Mouse (Mus musculus): ENCODE measurements at regions not wholly inside any gene's neighbourhood (a gene's known extent, or its start where the extent isn't known, plus 50 kb on each side); places are given as distances from the start of the nearest gene placed in this dataset.

DNA sequence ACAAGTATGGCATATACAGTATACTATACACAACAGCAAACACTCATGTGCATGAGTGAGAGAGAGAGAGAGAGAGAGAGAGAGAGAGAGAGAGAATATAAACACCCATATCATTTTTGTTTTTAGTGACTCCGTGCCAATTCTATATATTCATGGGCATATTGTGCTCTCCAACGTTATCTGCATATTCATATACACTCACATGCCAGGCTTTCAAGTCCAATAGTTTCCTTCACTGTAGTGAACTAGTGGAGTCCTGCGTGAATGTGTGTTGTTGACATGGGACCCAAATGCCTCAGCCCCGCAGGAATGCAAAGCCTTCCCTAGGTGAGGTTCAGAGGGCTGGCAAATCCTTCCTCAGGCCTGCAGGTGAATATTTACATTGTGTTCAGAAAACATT, 53.4 kb upstream of the Nab1 start:
- no peak for DNase-seq

DNA sequence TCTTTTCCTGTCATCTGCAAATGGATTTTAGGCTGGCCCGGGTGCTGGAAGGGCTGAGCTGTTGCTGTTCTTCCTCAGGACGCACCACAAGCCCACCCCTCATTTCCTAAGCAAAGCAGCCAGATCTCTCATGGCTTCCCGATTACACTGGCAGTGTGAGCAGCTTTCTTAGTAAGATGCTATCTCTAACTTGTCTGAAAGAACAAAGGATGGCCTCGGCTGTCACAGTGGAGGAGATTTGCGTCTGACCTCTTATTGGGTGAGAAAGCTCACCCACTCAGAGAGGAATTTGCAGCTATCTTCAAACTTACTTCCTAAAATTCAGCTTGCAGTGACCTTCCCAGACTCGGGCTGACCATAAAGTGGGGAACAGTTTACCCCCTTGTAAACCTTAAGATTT, 64.7 kb upstream of the Nemp2 start:
- no peak for DNase-seq

DNA sequence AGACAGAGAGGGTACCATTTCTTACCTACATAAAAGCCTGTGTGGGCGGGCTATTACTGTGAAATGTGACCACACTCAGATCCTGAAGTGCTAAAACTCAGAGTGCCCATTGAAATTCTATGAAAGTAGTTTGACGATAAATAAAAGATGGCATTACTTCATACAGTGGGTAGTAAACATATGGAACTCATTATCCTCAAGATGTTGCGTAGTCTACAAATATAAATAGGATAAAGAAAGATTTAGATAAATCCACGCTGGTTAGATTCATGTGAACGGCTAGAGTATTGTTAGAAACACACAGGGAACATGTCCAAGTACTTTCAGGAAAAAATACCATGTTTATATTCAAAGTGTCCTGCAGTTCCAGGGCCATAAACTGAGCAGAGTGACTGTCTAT, 58.8 kb upstream of the Nemp2 start:
- no peak for DNase-seq

DNA sequence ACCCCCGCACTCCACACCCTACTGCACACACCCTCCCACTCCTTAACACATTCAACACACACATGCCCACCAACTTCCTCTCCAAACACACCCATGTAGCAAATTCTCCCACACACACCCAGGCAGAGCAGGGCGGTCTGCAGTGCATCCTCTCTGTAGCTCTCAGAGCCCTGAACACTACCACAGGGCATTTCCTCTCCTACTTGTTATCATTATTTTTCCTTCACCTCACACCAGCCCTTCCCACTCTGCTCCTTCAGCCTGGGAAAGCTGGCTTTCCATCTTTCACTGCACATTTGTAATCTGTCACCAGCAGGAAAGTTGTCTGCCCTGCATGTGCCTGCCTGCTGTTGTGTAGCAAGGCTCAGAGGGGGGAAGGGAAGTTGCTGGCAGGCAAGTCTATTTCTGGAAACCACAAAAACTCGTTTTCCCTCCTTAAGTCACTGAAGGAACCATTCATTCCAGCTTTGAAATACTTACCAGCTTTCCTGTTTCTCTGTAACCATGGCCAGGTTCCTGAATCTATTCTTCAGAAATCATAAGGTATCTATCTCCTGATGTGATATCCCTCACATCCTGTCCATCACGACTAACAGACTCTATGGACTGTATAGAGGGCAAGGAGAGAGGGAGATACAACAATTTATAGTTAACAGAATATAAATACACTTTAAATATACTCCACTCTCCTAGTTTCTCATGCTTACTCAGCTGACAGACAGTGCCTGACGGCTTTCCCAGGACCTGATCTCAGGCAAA, 52.0 kb upstream of the Nemp2 start:
- peak; percentile 68 for DNase-seq

DNA sequence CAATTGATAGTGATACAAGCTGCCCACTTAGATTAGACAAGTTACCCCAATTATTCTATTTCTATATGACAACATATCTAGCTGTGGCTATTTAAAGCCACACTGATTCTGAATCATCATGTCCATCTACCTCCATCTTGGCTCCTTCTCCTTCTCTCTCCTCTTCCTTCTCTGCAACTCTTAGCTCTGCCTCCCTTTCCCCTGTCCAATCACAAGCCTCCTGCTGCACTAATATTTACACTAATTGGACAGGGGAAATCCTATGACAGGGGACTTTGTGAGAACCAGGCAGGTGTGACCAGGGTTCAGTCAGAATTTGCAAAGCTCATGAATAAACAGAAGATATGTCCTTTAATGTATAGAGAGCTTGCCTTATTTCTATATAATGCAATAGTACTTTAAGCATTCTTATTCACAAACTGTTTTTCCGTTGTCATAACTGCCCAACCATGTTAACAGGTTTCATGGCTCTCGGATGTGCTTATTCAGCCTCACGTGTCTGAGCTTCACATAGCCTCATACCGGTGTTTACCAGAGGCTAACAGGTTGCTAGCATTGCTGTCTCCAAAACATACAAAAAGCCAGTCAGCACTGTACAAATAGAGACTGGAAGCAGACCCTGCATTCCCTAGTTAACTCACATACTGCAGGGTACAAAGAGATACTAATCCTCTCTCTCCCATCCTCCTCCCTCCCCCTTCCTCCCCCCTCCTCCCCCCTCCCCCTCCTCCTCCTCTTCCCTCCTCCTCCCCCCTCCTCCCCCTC, 50.2 kb upstream of the Nemp2 start:
- no peak for DNase-seq

Measured in lung, postnatal 10 days (tissue).